Mouse (Mus musculus): Measurements from ENCODE around the gene Elmo1. TPM values are rescaled to one million over a fixed set of nuclear protein-coding genes. Genes with fewer than 3 reads are reported as not detected.
A peak's percentile ranks its signal among the peaks of the same experiment; 100 is the strongest.

The Elmo1 gene
- polyA plus RNA-seq, 1 experiment from 2014 or later = 3.1 TPM

- 57% methylated on average over 6 of the region's 6 CpGs for WGBS (ENCODE audit: insufficient replicate concordance)
Observed at GRCm38 (mm10) chr13:20139060-20139459, 48.7 kb downstream of the Elmo1 start.

GRCm38 (mm10) chr13:20139825-20140665 is 49.6 kb downstream of the Elmo1 start:
- no peak for ATAC-seq (ENCODE audit: low read depth)
- Histone ChIP-seq H3K27me3 (peaks cover 32% of the 10 kb centered on the region; the same call in 1 of the 2 replicates), H3K27ac (no peak overlapping the region), H3K4me1 (replicated peaks) (peaks cover 31% of the 10 kb centered on the region), H3K9me3 (replicated peaks) (no peaks in the 10 kb centered on the region), H3K36me3 (no peaks in the 10 kb centered on the region), H3K4me2 (no peak overlapping the region), H3K9ac (no peak overlapping the region), H3K4me3 (replicated peaks) (no peak overlapping the region)
- DNase-seq = no peak
- 42% methylated on average over 4 of the region's 4 CpGs for WGBS (ENCODE audit: insufficient replicate concordance)

More at GRCm38 (mm10) chr13:20139060-20139459, 48.7 kb downstream of the Elmo1 start:
- Histone ChIP-seq H3K27me3 (peaks cover 32% of the 10 kb centered on the region; the same call in 1 of the 2 replicates), H3K27ac (no peak overlapping the region), H3K36me3 (no peaks in the 10 kb centered on the region), H3K4me2 (no peak overlapping the region), H3K4me1 (replicated peaks) (peaks cover 33% of the 10 kb centered on the region), H3K9me3 (replicated peaks) (no peaks in the 10 kb centered on the region), H3K4me3 (replicated peaks) (no peak overlapping the region), H3K9ac (peak overlapping the region; percentile 29; the same call in 1 of the 2 replicates)
- DNase-seq (no peak), ATAC-seq (ENCODE audit: low read depth) (no peak)

GRCm38 (mm10) chr13:20142637-20143036 is 52.2 kb downstream of the Elmo1 start:
- no peak for ATAC-seq (ENCODE audit: low read depth)
- Histone ChIP-seq H3K4me3 (replicated peaks) (no peak overlapping the region), H3K4me2 (no peak overlapping the region), H3K9me3 (replicated peaks) (no peaks in the 10 kb centered on the region), H3K27ac (no peak overlapping the region), H3K27me3 (peaks cover 21% of the 10 kb centered on the region; the same call in 1 of the 2 replicates), H3K4me1 (replicated peaks) (peaks cover 47% of the 10 kb centered on the region), H3K36me3 (no peaks in the 10 kb centered on the region), H3K9ac (no peak overlapping the region)
- 46% methylated on average over 1 of the region's 1 CpGs for WGBS (ENCODE audit: insufficient replicate concordance)
- no peak for DNase-seq

- Histone ChIP-seq H3K4me1 (replicated peaks) (peaks cover 68% of the 10 kb centered on the region), H3K4me2 (no peak overlapping the region), H3K27ac (peak overlapping the region; percentile 53), H3K4me3 (replicated peaks) (no peak overlapping the region), H3K9me3 (replicated peaks) (no peaks in the 10 kb centered on the region), H3K27me3 (0 out of 2 replicates have a peak, but pooled peaks cover 6% of the 10 kb centered on the region), H3K9ac (no peak overlapping the region), H3K36me3 (no peaks in the 10 kb centered on the region)
- ATAC-seq (ENCODE audit: low read depth) (no peak), DNase-seq (no peak)
- WGBS (ENCODE audit: insufficient replicate concordance) = 76% methylated on average over 4 of the region's 4 CpGs
Observed at GRCm38 (mm10) chr13:20146848-20147247, 56.5 kb downstream of the Elmo1 start.

GRCm38 (mm10) chr13:20147736-20148135 is 57.3 kb downstream of the Elmo1 start:
- Histone ChIP-seq H3K27me3 (0 out of 2 replicates have a peak, but pooled peaks cover 5% of the 10 kb centered on the region), H3K9me3 (replicated peaks) (no peaks in the 10 kb centered on the region), H3K4me3 (replicated peaks) (no peak overlapping the region), H3K4me2 (no peak overlapping the region), H3K9ac (peak overlapping the region; percentile 13; the same call in 1 of the 2 replicates), H3K36me3 (no peaks in the 10 kb centered on the region), H3K27ac (peak overlapping the region; percentile 95), H3K4me1 (replicated peaks) (peaks cover 77% of the 10 kb centered on the region)
- no peak for ATAC-seq (ENCODE audit: low read depth)
- WGBS (ENCODE audit: insufficient replicate concordance) = 61% methylated on average over 4 of the region's 4 CpGs
- DNase-seq = no peak

GRCm38 (mm10) chr13:20150130-20150835 is 59.9 kb downstream of the Elmo1 start:
- 26% methylated on average over 11 of the region's 11 CpGs for WGBS (ENCODE audit: insufficient replicate concordance)
- Histone ChIP-seq H3K9ac (peak overlapping the region; percentile 64), H3K4me2 (peak overlapping the region; percentile 63), H3K4me3 (replicated peaks) (peak overlapping the region; percentile 35), H3K9me3 (replicated peaks) (no peaks in the 10 kb centered on the region), H3K27ac (peak overlapping the region; percentile 95), H3K36me3 (no peaks in the 10 kb centered on the region), H3K4me1 (replicated peaks) (peaks cover 77% of the 10 kb centered on the region), H3K27me3 (0 out of 2 replicates have a peak, but pooled peaks cover 5% of the 10 kb centered on the region)
- ATAC-seq (ENCODE audit: low read depth) (peak; percentile 97), DNase-seq (peak; percentile 82)

DNA sequence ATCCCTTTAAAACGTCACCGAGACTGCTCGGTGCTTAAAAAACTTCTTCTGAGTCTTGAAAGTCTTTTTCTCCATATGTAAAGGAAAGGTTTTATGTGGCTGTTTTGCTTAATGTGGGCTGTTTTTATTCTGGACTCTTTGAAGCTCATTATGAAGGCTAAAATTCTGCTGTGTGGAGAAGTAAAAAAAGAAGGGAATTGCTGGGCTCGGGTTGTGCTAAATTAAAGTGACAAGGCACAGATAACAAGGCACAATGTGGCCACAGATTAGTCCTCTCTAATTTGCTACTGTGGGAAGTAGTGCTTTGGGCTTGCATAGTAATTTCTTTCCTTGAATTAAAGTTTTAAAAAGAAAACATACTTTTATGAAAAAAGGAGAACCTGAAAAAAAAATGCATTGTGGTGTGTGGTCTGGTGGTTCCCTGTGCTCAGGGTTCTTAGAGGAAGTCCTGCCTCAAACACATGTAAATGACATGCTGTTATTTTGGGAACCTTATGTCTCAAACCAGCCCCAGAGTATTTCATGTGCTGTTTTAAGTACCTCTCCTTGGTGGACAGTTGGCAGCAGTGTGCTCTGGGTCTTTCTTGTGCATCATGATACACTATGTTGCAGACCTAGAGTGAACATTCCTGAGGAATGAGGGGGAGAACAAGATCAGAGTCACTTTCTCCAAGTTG is 61.0 kb downstream of the Elmo1 start:
- Histone ChIP-seq H3K9ac (peak overlapping the region; percentile 64), H3K4me2 (peak overlapping the region; percentile 63)
- no peak for DNase-seq

DNA sequence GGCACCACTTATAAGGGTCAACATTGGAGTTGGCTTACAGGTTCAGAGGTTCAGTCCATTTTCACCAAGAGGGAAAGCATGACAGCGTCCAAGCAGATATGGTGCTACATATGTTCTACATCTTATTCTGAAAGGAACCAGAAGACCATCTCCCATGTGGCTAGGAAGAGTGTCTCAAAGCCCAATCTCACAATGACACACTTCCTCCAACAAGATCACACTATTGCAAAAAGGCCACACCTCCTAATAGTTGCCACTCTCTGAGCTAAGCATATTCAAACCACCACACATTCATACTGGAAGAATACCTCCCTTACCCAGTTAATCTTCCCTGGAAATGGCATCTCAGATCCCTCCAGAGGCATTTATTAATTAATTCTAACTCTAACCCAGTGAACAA is 66.7 kb downstream of the Elmo1 start:
- H3K27me3 ChIP-seq = peaks cover 10% of the 10 kb centered on the region
- H3K4me2 ChIP-seq = no peak overlapping the region
- no peak overlapping the region for H3K27ac ChIP-seq
- ATAC-seq (ENCODE audit: low read depth) (no peak), DNase-seq (no peak)
- H3K4me3 ChIP-seq (replicated peaks) = no peak overlapping the region
- peaks cover 38% of the 10 kb centered on the region for H3K4me1 ChIP-seq (replicated peaks)
- no peak overlapping the region for H3K9ac ChIP-seq
- no peaks in the 10 kb centered on the region for H3K36me3 ChIP-seq
- H3K9me3 ChIP-seq (replicated peaks) = no peaks in the 10 kb centered on the region
- 30% methylated on average over 1 of the region's 1 CpGs for WGBS (ENCODE audit: insufficient replicate concordance)

More for the DNA sequence above, 61.0 kb downstream of the Elmo1 start:
- Histone ChIP-seq H3K4me1 (replicated peaks) (peaks cover 69% of the 10 kb centered on the region), H3K9me3 (replicated peaks) (no peaks in the 10 kb centered on the region), H3K27ac (peak overlapping the region; percentile 95), H3K27me3 (0 out of 2 replicates have a peak, but pooled peaks cover 5% of the 10 kb centered on the region), H3K4me3 (replicated peaks) (peak overlapping the region; percentile 35), H3K36me3 (no peaks in the 10 kb centered on the region)
- WGBS (ENCODE audit: insufficient replicate concordance) = 24% methylated on average over 4 of the region's 4 CpGs
- no peak for ATAC-seq (ENCODE audit: low read depth)

DNA sequence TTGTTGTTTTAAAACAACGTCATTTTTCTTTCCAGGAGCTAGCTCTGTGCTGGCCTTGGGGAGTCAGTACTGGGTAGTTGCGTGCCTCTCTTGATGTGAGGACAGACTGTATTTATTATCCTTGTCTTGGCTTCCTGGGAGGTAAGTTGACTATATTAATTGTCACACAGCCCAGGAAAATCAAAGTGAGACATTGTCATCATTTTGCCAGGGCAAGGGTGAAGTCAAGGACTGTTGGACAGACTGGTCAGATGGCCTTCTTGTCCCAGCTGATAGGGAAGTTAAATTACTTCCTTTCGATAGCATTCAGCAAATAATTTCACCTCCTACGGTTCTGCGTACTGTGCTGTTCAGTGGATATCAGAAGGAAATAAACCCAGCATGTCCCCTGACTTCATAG is 67.1 kb downstream of the Elmo1 start:
- Histone ChIP-seq H3K4me3 (replicated peaks) (no peak overlapping the region), H3K9me3 (replicated peaks) (no peaks in the 10 kb centered on the region), H3K9ac (no peak overlapping the region), H3K4me2 (no peak overlapping the region), H3K36me3 (no peaks in the 10 kb centered on the region), H3K27ac (no peak overlapping the region), H3K27me3 (peaks cover 10% of the 10 kb centered on the region), H3K4me1 (replicated peaks) (peaks cover 35% of the 10 kb centered on the region)
- ATAC-seq (ENCODE audit: low read depth) = no peak
- DNase-seq = no peak
- 50% methylated on average over 5 of the region's 5 CpGs for WGBS (ENCODE audit: insufficient replicate concordance)

DNA sequence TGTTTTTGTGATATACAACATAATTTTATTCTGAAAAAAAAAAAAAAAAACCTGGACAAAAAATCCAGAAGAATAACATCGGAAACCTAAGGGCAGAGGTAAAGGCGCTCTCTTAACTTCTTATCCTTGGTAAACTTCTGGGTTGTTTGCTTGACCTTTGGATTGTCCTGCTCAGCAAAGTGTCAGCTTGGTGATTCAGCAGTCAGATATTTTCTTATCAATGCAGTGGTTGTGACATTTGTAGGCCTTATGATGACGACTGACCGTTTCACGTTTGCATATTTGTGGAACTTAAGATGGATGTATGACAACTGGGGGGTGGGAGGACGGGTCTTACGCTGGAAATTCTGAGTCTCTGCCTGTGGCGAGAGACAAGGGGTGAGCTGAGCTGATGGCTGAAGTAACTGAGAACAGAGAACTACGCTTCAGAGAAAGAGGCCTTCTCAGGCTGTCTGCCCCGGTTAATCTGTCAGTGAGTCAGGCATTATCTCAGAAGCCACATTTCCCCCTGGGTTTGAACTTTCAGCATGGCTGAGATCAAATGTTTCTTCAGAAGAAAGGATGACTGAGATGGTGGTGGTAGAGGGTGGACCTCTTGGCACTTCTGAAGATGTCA is 73.1 kb downstream of the Elmo1 start:
- Histone ChIP-seq H3K36me3 (no peaks in the 10 kb centered on the region), H3K27ac (peak overlapping the region; percentile 85), H3K4me3 (replicated peaks) (0 out of 2 replicates have a peak overlapping the region, but pooled peaks have one; percentile 1), H3K27me3 (peaks cover 10% of the 10 kb centered on the region), H3K4me1 (replicated peaks) (peaks cover 51% of the 10 kb centered on the region), H3K9me3 (replicated peaks) (no peaks in the 10 kb centered on the region), H3K9ac (peak overlapping the region; percentile 51), H3K4me2 (peak overlapping the region; percentile 57)
- WGBS (ENCODE audit: insufficient replicate concordance) = 11% methylated on average over 10 of the region's 10 CpGs
- DNase-seq (peak; percentile 48), ATAC-seq (ENCODE audit: low read depth) (peak; percentile 87)

All from liver, embryonic 13.5 days (tissue).